Mouse (Mus musculus): ENCODE measurements at regions not wholly inside any gene's neighbourhood (a gene's known extent, or its start where the extent isn't known, plus 50 kb on each side); places are given as distances from the start of the nearest gene placed in this dataset.

GRCm38 (mm10) chr6:99901146-99901545 lies 175.0 kb upstream of the Prok2 start:
- TF ChIP-seq CTCF (IDR thresholded peaks at IDR 0.05; ENCODE audit: control insufficient read depth, insufficient read depth, insufficient read length) (no peak), MYOG (IDR thresholded peaks at IDR 0.05; ENCODE audit: control insufficient read depth, extremely low read depth, insufficient read length) (no peak), CEBPB (IDR thresholded peaks at IDR 0.05; ENCODE audit: low read depth) (no peak)

Data from C2C12 (cell line).